Mouse (Mus musculus): Measurements from ENCODE around the gene Unkl. TPM values are rescaled to one million over a fixed set of nuclear protein-coding genes. Genes with fewer than 3 reads are reported as not detected.

Unkl gene
- polyA plus RNA-seq, 2 experiments: 5.9 to 34.8 TPM

GRCm38 (mm10) chr17:25272326-25272725 lies 84.1 kb downstream of the Unkl start:
- 0 out of 2 replicates have a peak, but pooled peaks have one; percentile 10 for ATAC-seq (ENCODE audit: insufficient read depth)
- Histone ChIP-seq H3K27ac (peak overlapping the region; percentile 92), H3K9me3 (ENCODE audit: control insufficient read depth, low read length) (no peaks in the 10 kb centered on the region), H3K27me3 (ENCODE audit: control insufficient read depth, insufficient read depth, low read length) (no peaks in the 10 kb centered on the region), H3K4me3 (ENCODE audit: insufficient read depth in 1 of 2, low read depth in 2 of 2, low read length in 2 of 2) (peak overlapping the region; percentile 82 to 100), H3K9ac (replicated peaks) (peak overlapping the region; percentile 99), H3K4me2 (ENCODE audit: low read depth) (peak overlapping the region; percentile 99), H3K36me3 (replicated peaks; ENCODE audit: control insufficient read depth, insufficient read depth, low read depth) (peaks cover 31% of the 10 kb centered on the region), H3K4me1 (replicated peaks; ENCODE audit: control insufficient read depth in 2 of 2, insufficient read depth in 2 of 2, low read length in 1 of 2) (peaks cover 23 to 26% of the 10 kb centered on the region in 2 experiments)
- no peak for TF ChIP-seq EP300 (IDR thresholded peaks at IDR 0.05; ENCODE audit: low read depth)
- 0 out of 2 replicates have a peak, but pooled peaks have one; percentile 7 for TF ChIP-seq CTCF (IDR thresholded peaks at IDR 0.05; ENCODE audit: low read depth)
- DNase-seq (ENCODE audit: low read depth in 3 of 3, low spot score in 3 of 3): peak; percentile 53 to 56 (median 55)
- under 1% methylated on average over 10 of the region's 10 CpGs for WGBS (ENCODE audit: insufficient replicate concordance)

GRCm38 (mm10) chr17:25272951-25273705 lies 84.9 kb downstream of the Unkl start:
- Histone ChIP-seq H3K27me3 (ENCODE audit: control insufficient read depth, insufficient read depth, low read length) (no peaks in the 10 kb centered on the region), H3K4me3 (ENCODE audit: insufficient read depth in 1 of 2, low read depth in 2 of 2, low read length in 2 of 2) (peak overlapping the region; percentile 82 to 100), H3K27ac (peak overlapping the region; percentile 92), H3K4me1 (replicated peaks; ENCODE audit: control insufficient read depth in 2 of 2, insufficient read depth in 2 of 2, low read length in 1 of 2) (peaks cover 23 to 26% of the 10 kb centered on the region in 2 experiments), H3K9ac (replicated peaks) (peak overlapping the region; percentile 99), H3K4me2 (ENCODE audit: low read depth) (peak overlapping the region; percentile 99), H3K36me3 (replicated peaks; ENCODE audit: control insufficient read depth, insufficient read depth, low read depth) (peaks cover 23% of the 10 kb centered on the region), H3K9me3 (ENCODE audit: control insufficient read depth, low read length) (no peaks in the 10 kb centered on the region)
- WGBS (ENCODE audit: insufficient replicate concordance): under 1% methylated on average over 91 of the region's 92 CpGs
- DNase-seq (ENCODE audit: low read depth in 3 of 3, low spot score in 3 of 3) (peak; percentile 79 to 87 (median 84)), ATAC-seq (ENCODE audit: insufficient read depth) (peak; percentile 87)
- peak; percentile 69 for TF ChIP-seq EP300 (IDR thresholded peaks at IDR 0.05; ENCODE audit: low read depth)
- no peak for TF ChIP-seq CTCF (IDR thresholded peaks at IDR 0.05; ENCODE audit: low read depth)

- TF ChIP-seq EP300 (IDR thresholded peaks at IDR 0.05; ENCODE audit: low read depth) (no peak; the same call in 1 of the 2 replicates), CTCF (IDR thresholded peaks at IDR 0.05; ENCODE audit: low read depth) (peak; percentile 94)
- H3K4me3 ChIP-seq (ENCODE audit: insufficient read depth in 1 of 2, low read depth in 2 of 2, low read length in 2 of 2): peak overlapping the region; percentile 82 to 100
- no peaks in the 10 kb centered on the region for H3K27me3 ChIP-seq (ENCODE audit: control insufficient read depth, insufficient read depth, low read length)
- H3K27ac ChIP-seq: peak overlapping the region; percentile 92
- H3K9me3 ChIP-seq (ENCODE audit: control insufficient read depth, low read length): no peaks in the 10 kb centered on the region
- WGBS (ENCODE audit: insufficient replicate concordance): under 1% methylated on average over 37 of the region's 45 CpGs
- peak overlapping the region; percentile 99 for H3K4me2 ChIP-seq (ENCODE audit: low read depth)
- peaks cover 15% of the 10 kb centered on the region for H3K36me3 ChIP-seq (replicated peaks; ENCODE audit: control insufficient read depth, insufficient read depth, low read depth)
- peak; percentile 95 to 97 (median 96) for DNase-seq (ENCODE audit: low read depth in 3 of 3, low spot score in 3 of 3)
- peaks cover 23 to 26% of the 10 kb centered on the region in 2 experiments for H3K4me1 ChIP-seq (replicated peaks; ENCODE audit: control insufficient read depth in 2 of 2, insufficient read depth in 2 of 2, low read length in 1 of 2)
- peak overlapping the region; percentile 99 for H3K9ac ChIP-seq (replicated peaks)
- peak; percentile 85 for ATAC-seq (ENCODE audit: insufficient read depth)
Observed at GRCm38 (mm10) chr17:25273706-25274501, 85.7 kb downstream of the Unkl start.

- Histone ChIP-seq H3K4me2 (ENCODE audit: low read depth) (peak within 1 kb of the TSS; percentile 99), H3K4me1 (replicated peaks; ENCODE audit: control insufficient read depth in 2 of 2, insufficient read depth in 2 of 2, low read length in 1 of 2) (peaks cover 23 to 24% of the 10 kb centered on the region in 2 experiments), H3K27me3 (ENCODE audit: control insufficient read depth, insufficient read depth, low read length) (no peaks in the 10 kb centered on the region), H3K9ac (replicated peaks) (peak within 1 kb of the TSS; percentile 99), H3K27ac (peak within 1 kb of the TSS; percentile 92), H3K36me3 (replicated peaks; ENCODE audit: control insufficient read depth, insufficient read depth, low read depth) (peaks cover 8% of the 10 kb centered on the region), H3K9me3 (ENCODE audit: control insufficient read depth, low read length) (no peaks in the 10 kb centered on the region), H3K4me3 (ENCODE audit: insufficient read depth in 1 of 2, low read depth in 2 of 2, low read length in 2 of 2) (peak within 1 kb of the TSS; percentile 82 to 100)
- 67% methylated on average over 9 of the region's 9 CpGs for WGBS (ENCODE audit: insufficient replicate concordance)
- no peak for ATAC-seq (ENCODE audit: insufficient read depth)
- TF ChIP-seq EP300 (IDR thresholded peaks at IDR 0.05; ENCODE audit: low read depth) (no peak), CTCF (IDR thresholded peaks at IDR 0.05; ENCODE audit: low read depth) (no peak)
- no peak for DNase-seq (ENCODE audit: low read depth in 3 of 3, low spot score in 3 of 3)
Observed at GRCm38 (mm10) chr17:25274571-25275346, 86.6 kb downstream of the Unkl start, which contains the start of gene Ube2i. TSS of gene Ube2i (minus strand) at chr17:25274622.

Data from liver, embryonic 14.5 days (tissue).